ENCODE assay signal across 24 mouse cellular contexts in the genomic region with DNA sequence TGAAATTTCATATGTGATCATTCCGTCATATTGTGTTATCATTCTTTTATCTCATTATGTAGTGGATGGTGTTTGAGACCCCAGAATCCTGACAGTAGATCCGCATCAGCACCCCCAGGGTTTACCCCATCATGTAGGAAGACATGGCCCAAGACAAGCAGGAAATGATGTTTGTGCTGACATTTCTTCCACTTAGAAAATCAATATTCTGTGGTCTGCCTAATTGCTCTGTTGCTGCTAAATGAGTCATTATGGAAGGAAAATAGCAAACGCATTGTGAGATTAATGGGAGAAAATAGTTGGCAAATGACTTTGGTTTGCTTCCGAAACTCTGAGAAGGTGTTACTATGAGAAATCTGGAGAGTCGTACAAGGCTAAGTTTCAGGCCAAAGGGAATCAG.
"Had no signal": no experiment of that assay in that cellular context is flagged by ENCODE, and none has a peak within 500 bp of the region (broad histone marks: within the 10 kb centered on the region; RNA-seq: fewer than 3 reads in every experiment).

No protein-coding gene starts in this region.

- H3K9me3 ChIP-seq: heart, embryonic 13.5 days; heart, embryonic 15.5 days; hindbrain, embryonic 13.5 days; hindbrain, embryonic 15.5 days; intestine, embryonic 15.5 days; kidney, embryonic 15.5 days; liver, embryonic 13.5 days had no signal

- ATAC-seq: forebrain, postnatal 0 days; inflammation-experienced regulatory T-cells, adult 6 months; intestine, embryonic 15.5 days had no signal

- H3K36me3 ChIP-seq: heart, embryonic 15.5 days; hindbrain, embryonic 13.5 days; hindbrain, embryonic 15.5 days; intestine, embryonic 15.5 days; liver, embryonic 13.5 days had no signal

- DNase-seq: forebrain, postnatal 0 days; gastrocnemius, postnatal 10 days; gastrocnemius, postnatal 36 days; heart, postnatal 14 days; heart, postnatal 36 days; kidney, adult 11 months; kidney, adult 2 months; kidney, adult 9 months; kidney, postnatal 14 days; kidney, postnatal 36 days; layer of hippocampus, adult 9-11 months; layer of hippocampus, postnatal 36 days; liver; liver, embryonic 13.5 days had no signal

- H3K27ac ChIP-seq: heart, embryonic 13.5 days; hindbrain, embryonic 13.5 days; hindbrain, embryonic 15.5 days; intestine, embryonic 15.5 days; kidney, embryonic 15.5 days; kidney, postnatal 0 days; liver, embryonic 13.5 days had no signal

- H3K9ac ChIP-seq: forebrain, postnatal 0 days; heart, embryonic 13.5 days; heart, embryonic 15.5 days; hindbrain, embryonic 13.5 days; hindbrain, embryonic 15.5 days; intestine, embryonic 15.5 days; kidney, embryonic 15.5 days; liver, embryonic 13.5 days had no signal

- H3K4me2 ChIP-seq: heart, embryonic 11.5 days; heart, embryonic 13.5 days; heart, embryonic 15.5 days; hindbrain, embryonic 13.5 days; hindbrain, embryonic 15.5 days; intestine, embryonic 15.5 days; kidney, embryonic 15.5 days; liver, embryonic 11.5 days; liver, embryonic 13.5 days had no signal

- H3K4me3 ChIP-seq: heart, embryonic 13.5 days; heart, embryonic 15.5 days; hindbrain, embryonic 13.5 days; hindbrain, embryonic 15.5 days; intestine, embryonic 15.5 days; kidney, embryonic 15.5 days; liver, embryonic 13.5 days had no signal

- H3K27me3 ChIP-seq: heart, embryonic 13.5 days; heart, embryonic 15.5 days; hindbrain, embryonic 13.5 days; hindbrain, embryonic 15.5 days; intestine, embryonic 15.5 days; kidney, embryonic 15.5 days; liver, embryonic 13.5 days had no signal
